In genomic region chr8:22405733-22406132, GRCm38 (mm10) we compare ENCODE assay signal across 13 mouse cellular contexts. TPM values are rescaled to one million over a fixed set of nuclear protein-coding genes. Genes with fewer than 3 reads are reported as not detected.
DNase-seq lines count a peak whose midpoint lies in the region; ATAC-seq lines count a peak whose summit lies in the region.
"Had no signal": no experiment of that assay in that cellular context is flagged by ENCODE, and none has a peak within 500 bp of the region (broad histone marks: within the 10 kb centered on the region; RNA-seq: fewer than 3 reads in every experiment).

No protein-coding gene starts in this region.

- no peak for ATAC-seq in inflammation-experienced regulatory T-cells, adult 6 months
- ATAC-seq: intestine, postnatal 0 days; midbrain, embryonic 16.5 days had no signal

- DNase-seq in CD4-positive, CD25-positive, alpha-beta regulatory T cell, adult 2 months (ENCODE audit: low read depth, low spot score), result peak; percentile 43
- peak; percentile 63 for DNase-seq in T-cell, adult 2 months (ENCODE audit: low spot score)
- peak; percentile 56 for DNase-seq in induced T-regulatory cell, adult 2 months (ENCODE audit: low read depth)
- peak; percentile 26 to 35 for DNase-seq in natural killer cell, adult 2 months (ENCODE audit: low spot score in 2 of 2)
- DNase-seq in testis, postnatal 14 days (ENCODE audit: low spot score), result no peak
- no peak for DNase-seq in adrenal gland, postnatal 36 days
- DNase-seq: cerebellum, adult 11 months; cerebellum, postnatal 14 days; layer of hippocampus, postnatal 36 days; thymus, postnatal 25 days had no signal

RNA-seq across cellular contexts. Expression of gene Mrps31, which starts 5.4 kb away (rescaled TPM):
- total RNA-seq in adrenal gland, postnatal 36 days (2021), result 10 to 100 TPM; 42.1 to 43.0 TPM
- 10 to 100 TPM; 22.5 to 24.4 (median 24.4) TPM for polyA plus RNA-seq in inflammation-experienced regulatory T-cells, adult 6 months (2017; shearing (Covaris generic))

RNA-seq across cellular contexts. Expression of gene Slc25a15, which starts 7.3 kb away (rescaled TPM):
- 10 to 100 TPM; 13.5 to 16.0 TPM for total RNA-seq in adrenal gland, postnatal 36 days (2021)
- 1 to 10 TPM; 1.9 to 2.5 (median 2.4) TPM for polyA plus RNA-seq in inflammation-experienced regulatory T-cells, adult 6 months (2017; shearing (Covaris generic))

Comparison
In these comparisons a context has a peak if more than half of its experiments do, and no peak if none do; other contexts are left out.
1. DNase-seq: peak in CD4-positive, CD25-positive, alpha-beta regulatory T cell, adult 2 months (single experiment), T-cell, adult 2 months (single experiment), induced T-regulatory cell, adult 2 months (single experiment) and natural killer cell, adult 2 months (2 of 2); none in testis, postnatal 14 days (single experiment) and adrenal gland, postnatal 36 days (0 of 2).